In the genomic region with DNA sequence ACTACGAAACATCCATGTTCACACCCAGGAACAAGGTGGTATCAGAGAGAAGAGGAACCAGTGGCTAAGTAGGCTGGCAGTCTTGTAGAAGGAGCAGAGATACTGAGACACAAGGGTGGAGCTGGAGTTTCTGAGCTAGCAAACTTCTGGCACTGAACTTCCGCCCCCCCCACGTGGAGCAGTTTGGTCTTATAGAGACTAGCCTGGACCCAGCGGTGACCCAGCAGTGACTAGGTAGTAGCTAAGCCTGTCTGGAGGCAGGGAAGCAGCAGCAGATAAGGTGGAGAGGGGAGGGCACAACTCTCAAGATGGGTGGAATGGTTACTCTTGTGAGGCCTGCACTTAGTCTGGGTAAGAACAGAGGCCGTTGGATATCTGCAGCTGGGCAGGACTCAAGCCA, we compare ENCODE assay signal across 16 mouse cellular contexts. TPM values are rescaled to one million over a fixed set of nuclear protein-coding genes. Genes with fewer than 3 reads are reported as not detected.
DNase-seq lines count a peak whose midpoint lies in the region; ATAC-seq and TF ChIP-seq lines count a peak whose summit lies in the region.
"Had no signal": no experiment of that assay in that cellular context is flagged by ENCODE, and none has a peak within 500 bp of the region (broad histone marks: within the 10 kb centered on the region; RNA-seq: fewer than 3 reads in every experiment).

No protein-coding gene starts in this region.

- DNase-seq in forebrain, embryonic 10.5 days (ENCODE audit: extremely low spot score, low spot score) = no peak
- DNase-seq in forebrain, postnatal 0 days = no peak
- no peak for DNase-seq in heart, adult 8-10 months (ENCODE audit: low spot score)
- DNase-seq in liver, embryonic 13.5 days = peak; percentile 17
- DNase-seq in adrenal gland, adult 8-10 months = no peak
- DNase-seq: heart, postnatal 10 days; kidney, adult 9 months; kidney, postnatal 4 days; spleen, adult 18-20 months; thymus, adult 18-20 months had no signal

- H3K4me1 ChIP-seq in forebrain, embryonic 10.5 days = peaks cover 71% of the 10 kb centered on the region
- H3K4me1 ChIP-seq in forebrain, postnatal 0 days (ENCODE audit: insufficient read depth) = peaks cover 21% of the 10 kb centered on the region
- H3K4me1 ChIP-seq in heart, embryonic 16.5 days (ENCODE audit: control insufficient read depth, insufficient read depth, low read length) = peaks cover 45% of the 10 kb centered on the region
- peaks cover 46% of the 10 kb centered on the region for H3K4me1 ChIP-seq in liver, embryonic 13.5 days (replicated peaks)

- H3K27me3 ChIP-seq in forebrain, embryonic 10.5 days (ENCODE audit: poor library complexity, severe bottlenecking) = no peaks in the 10 kb centered on the region
- no peaks in the 10 kb centered on the region for H3K27me3 ChIP-seq in forebrain, postnatal 0 days (ENCODE audit: insufficient read depth, low read length)
- H3K27me3 ChIP-seq in heart, embryonic 16.5 days (ENCODE audit: control insufficient read depth, insufficient read depth, low read length) = no peaks in the 10 kb centered on the region
- H3K27me3 ChIP-seq in liver, embryonic 13.5 days = no peaks in the 10 kb centered on the region

- no peak overlapping the region for H3K4me2 ChIP-seq in forebrain, postnatal 0 days (ENCODE audit: low read depth)
- no peak overlapping the region for H3K4me2 ChIP-seq in heart, embryonic 16.5 days (ENCODE audit: low read depth, low read length)
- no peak overlapping the region for H3K4me2 ChIP-seq in liver, embryonic 13.5 days

- H3K9ac ChIP-seq in forebrain, postnatal 0 days = no peak overlapping the region
- H3K9ac ChIP-seq in heart, embryonic 16.5 days (ENCODE audit: low read length) = peak overlapping the region; percentile 18; the same call in 1 of the 2 replicates
- H3K9ac ChIP-seq in liver, embryonic 13.5 days = 0 out of 2 replicates have a peak overlapping the region, but pooled peaks have one; percentile 33

- no peak overlapping the region for H3K4me3 ChIP-seq in forebrain, embryonic 10.5 days
- no peak overlapping the region for H3K4me3 ChIP-seq in forebrain, postnatal 0 days (ENCODE audit: low read depth, low read length)
- no peak overlapping the region for H3K4me3 ChIP-seq in heart, embryonic 16.5 days (ENCODE audit: low read length)
- H3K4me3 ChIP-seq in liver, embryonic 13.5 days (replicated peaks) = no peak overlapping the region

- peak overlapping the region; percentile 69; the same call in 1 of the 2 replicates for H3K27ac ChIP-seq in forebrain, embryonic 10.5 days
- no peak overlapping the region for H3K27ac ChIP-seq in forebrain, postnatal 0 days (ENCODE audit: low read depth, low read length)
- no peak overlapping the region for H3K27ac ChIP-seq in heart, embryonic 16.5 days (ENCODE audit: low read length)
- H3K27ac ChIP-seq in liver, embryonic 13.5 days = no peak overlapping the region

- no peak for TF ChIP-seq CTCF in forebrain, postnatal 0 days (IDR thresholded peaks at IDR 0.05; ENCODE audit: low read depth)

- no peaks in the 10 kb centered on the region for H3K9me3 ChIP-seq in forebrain, embryonic 10.5 days
- no peaks in the 10 kb centered on the region for H3K9me3 ChIP-seq in forebrain, postnatal 0 days (ENCODE audit: low read length)
- no peaks in the 10 kb centered on the region for H3K9me3 ChIP-seq in heart, embryonic 16.5 days (replicated peaks; ENCODE audit: control insufficient read depth, low read length)
- H3K9me3 ChIP-seq in liver, embryonic 13.5 days (replicated peaks) = no peaks in the 10 kb centered on the region
- H3K9me3 ChIP-seq: G1E had no signal

- no peak for ATAC-seq in forebrain, postnatal 0 days
- no peak for ATAC-seq in heart, embryonic 16.5 days (replicated peaks; ENCODE audit: extremely low read depth, insufficient read depth, low FRiP score)
- peak; percentile 23 for ATAC-seq in common myeloid progenitor, adult 5-6 weeks (replicated peaks; ENCODE audit: low read depth, poor library complexity, severe bottlenecking)
- peak; percentile 75 for ATAC-seq in liver, embryonic 13.5 days (ENCODE audit: low read depth)
- no peak for ATAC-seq in inflammation-experienced regulatory T-cells, adult 6 months
- ATAC-seq: CD4-positive, CD25-positive, alpha-beta regulatory T cell, adult 4 months; midbrain, embryonic 16.5 days had no signal

- WGBS in forebrain, embryonic 10.5 days = 77% methylated on average over 5 of the region's 5 CpGs
- WGBS in forebrain, postnatal 0 days = 84% methylated on average over 5 of the region's 5 CpGs
- WGBS in heart, embryonic 16.5 days = 64% methylated on average over 5 of the region's 5 CpGs
- WGBS in liver, embryonic 13.5 days (ENCODE audit: insufficient replicate concordance) = 43% methylated on average over 5 of the region's 5 CpGs

- peaks cover 24% of the 10 kb centered on the region for H3K36me3 ChIP-seq in forebrain, embryonic 10.5 days (replicated peaks)
- no peaks in the 10 kb centered on the region; the same call in 1 of the 2 replicates for H3K36me3 ChIP-seq in forebrain, postnatal 0 days (ENCODE audit: insufficient read depth)
- peaks cover 4% of the 10 kb centered on the region; the same call in 1 of the 2 replicates for H3K36me3 ChIP-seq in heart, embryonic 16.5 days (ENCODE audit: control insufficient read depth, insufficient read depth)
- peaks cover 23% of the 10 kb centered on the region for H3K36me3 ChIP-seq in liver, embryonic 13.5 days

RNA-seq across cellular contexts. Expression of gene Ccdc167, which starts 8.1 kb away (rescaled TPM):
- polyA plus RNA-seq in forebrain, embryonic 10.5 days (2016; fragmentation: Nextera tagmentation; extraction: Ambion mirVana) = 16.0 and 17.9 TPM in 2 replicates
- 7.7 and 8.8 TPM in 2 replicates for total RNA-seq in forebrain, postnatal 0 days (2014; rRNA removed)
- 7.4 and 7.7 TPM in 2 replicates for polyA plus RNA-seq in forebrain, postnatal 0 days (2015; fragmentation: Nextera tagmentation; extraction: Ambion mirVana)
- 11.7 and 12.5 TPM in 2 replicates for polyA plus RNA-seq in heart, embryonic 16.5 days (2015; fragmentation: Nextera tagmentation; extraction: Ambion mirVana)
- total RNA-seq in heart, adult 8-10 months (2022) = 10 to 100 TPM; 12.4 to 14.9 (median 14.1) TPM
- total RNA-seq in common myeloid progenitor, adult 5-6 weeks (2017) = 12.8 and 30.5 TPM in 2 replicates
- 7.4 and 7.7 TPM in 2 replicates for polyA plus RNA-seq in liver, embryonic 13.5 days (2015; fragmentation: Nextera tagmentation; extraction: Ambion mirVana)
- polyA plus RNA-seq in inflammation-experienced regulatory T-cells, adult 6 months (2017; shearing (Covaris generic)) = 10 to 100 TPM in 1 of 3 experiments, 1 to 10 TPM in 2; 5.5 to 12.3 (median 8.5) TPM
- total RNA-seq in adrenal gland, adult 8-10 months (2022) = 10 to 100 TPM; 11.0 to 18.0 (median 14.2) TPM

RNA-seq across cellular contexts. Expression of gene Cmtr1, which starts 48.4 kb away (rescaled TPM):
- polyA plus RNA-seq in forebrain, embryonic 10.5 days (2016; fragmentation: Nextera tagmentation; extraction: Ambion mirVana) = 139 and 156 TPM in 2 replicates
- total RNA-seq in forebrain, postnatal 0 days (2014; rRNA removed) = 59.9 and 81.9 TPM in 2 replicates
- polyA plus RNA-seq in forebrain, postnatal 0 days (2015; fragmentation: Nextera tagmentation; extraction: Ambion mirVana) = 76.9 and 92.3 TPM in 2 replicates
- 81.7 and 90.5 TPM in 2 replicates for polyA plus RNA-seq in heart, embryonic 16.5 days (2015; fragmentation: Nextera tagmentation; extraction: Ambion mirVana)
- 10 to 100 TPM; 57.5 to 79.0 (median 65.0) TPM for total RNA-seq in heart, adult 8-10 months (2022)
- 150 and 172 TPM in 2 replicates for total RNA-seq in common myeloid progenitor, adult 5-6 weeks (2017)
- 77.2 and 91.4 TPM in 2 replicates for polyA plus RNA-seq in liver, embryonic 13.5 days (2015; fragmentation: Nextera tagmentation; extraction: Ambion mirVana)
- 100 to 1,000 TPM in 1 of 3 experiments, 10 to 100 TPM in 2; 83.4 to 107 (median 98.4) TPM for polyA plus RNA-seq in inflammation-experienced regulatory T-cells, adult 6 months (2017; shearing (Covaris generic))
- 100 to 1,000 TPM; 108 to 175 (median 150) TPM for total RNA-seq in adrenal gland, adult 8-10 months (2022)

Comparison
In these comparisons a context has a peak if more than half of its experiments do, and no peak if none do; other contexts are left out.
1. ATAC-seq: peak in common myeloid progenitor, adult 5-6 weeks (single experiment) and liver, embryonic 13.5 days (single experiment); none in forebrain, postnatal 0 days (single experiment), heart, embryonic 16.5 days (single experiment) and inflammation-experienced regulatory T-cells, adult 6 months (single experiment).